Mouse (Mus musculus) ES-E14 (cell line): ENCODE data around the gene Higd1b. TPM values are rescaled to one million over a fixed set of nuclear protein-coding genes. Genes with fewer than 3 reads are reported as not detected.

Experiments used
- DNase-seq: peaks from one replicate; pipeline ENCODE4 v3.0.0-alpha.2; 2013; ENCODE audit warnings: low read depth, low spot score
- H3K27ac ChIP-seq: 2 replicates; pipeline ENCODE4 v1.5.1; 2012; ENCODE audit warnings: low read depth, mild to moderate bottlenecking, low read length, moderate library complexity, mixed read lengths; ENCODE audit not compliant: poor library complexity, insufficient read depth, severe bottlenecking
- H3K36me3 ChIP-seq: 2 replicates; pipeline ENCODE4 v1.6.1; 2012; ENCODE audit warnings: mild to moderate bottlenecking, low read length, moderate library complexity, mixed read lengths; ENCODE audit not compliant: control insufficient read depth, poor library complexity, insufficient read depth, severe bottlenecking
- H3K4me1 ChIP-seq, 2 experiments: fragments of 150-350 bp in 1 of 2; sonication (generic) in 1 of 2; 2 replicates each; pipeline ENCODE4 v1.6.1; 2012; ENCODE audit warnings: low read length in 2 of 2, mild to moderate bottlenecking in 1 of 2, mixed read lengths in 1 of 2; ENCODE audit not compliant: control insufficient read depth in 2 of 2, insufficient read depth in 2 of 2, poor library complexity in 1 of 2
- H3K4me3 ChIP-seq, 2 experiments: fragments of 150-350 bp in 1 of 2; sonication (generic) in 1 of 2; 2 replicates each; pipeline ENCODE4 v1.5.1; 2012; ENCODE audit warnings: low read length in 2 of 2, low read depth in 1 of 2, mild to moderate bottlenecking in 1 of 2, mixed read lengths in 1 of 2; ENCODE audit not compliant: insufficient read depth in 1 of 2, poor library complexity in 1 of 2, severe bottlenecking in 1 of 2
- H3K9ac ChIP-seq: 2 replicates; pipeline ENCODE4 v1.6.1; 2012; ENCODE audit warnings: low read depth, mild to moderate bottlenecking, low read length, mixed read lengths; ENCODE audit not compliant: poor library complexity, insufficient read depth, severe bottlenecking
- H3K9me3 ChIP-seq: fragments of 150-350 bp; sonication (generic); 2 replicates; pipeline ENCODE4 v1.6.1; 2012; ENCODE audit warnings: low read depth, mild to moderate bottlenecking, low read length; ENCODE audit not compliant: control insufficient read depth, insufficient read depth
- CHD2 ChIP-seq: IDR thresholded peaks from 2 replicates; pipeline ENCODE4 v1.6.1; 2014; ENCODE audit warnings: mild to moderate bottlenecking, low read depth, low read length, inconsistent platforms
- HCFC1 ChIP-seq: IDR thresholded peaks from 2 replicates; pipeline ENCODE4 v1.6.1; 2012; ENCODE audit warnings: low read length, inconsistent platforms, borderline replicate concordance; ENCODE audit not compliant: insufficient read depth
- MAFK ChIP-seq: IDR thresholded peaks from 2 replicates; pipeline ENCODE4 v1.6.1; 2014; ENCODE audit warnings: mild to moderate bottlenecking, low read depth, low read length, inconsistent platforms; ENCODE audit not compliant: insufficient read depth
- ZC3H11A ChIP-seq: IDR thresholded peaks from 2 replicates; pipeline ENCODE4 v1.6.1; 2012; ENCODE audit warnings: low read depth, mild to moderate bottlenecking, inconsistent platforms, low read length, borderline replicate concordance
- ZNF384 ChIP-seq: IDR thresholded peaks from 2 replicates; pipeline ENCODE4 v1.6.1; 2012; ENCODE audit warnings: low read depth, low read length, inconsistent platforms
- in situ Hi-C, 2 experiments: fragments of 600-800 bp; cut with MboI; formaldehyde crosslinking; loops; one replicate each; pipeline ENCODE4 v1.15.1; 2025; ENCODE audit warnings: low sequenced_read_pairs in 2 of 2, inconsistent platforms in 1 of 2; ENCODE audit not compliant: unreplicated experiment in 2 of 2
- total RNA-seq: library from RNA; depleted of rRNA; stranded (reverse); fragments of 300-350 nt; gene quantifications from 2 replicates; pipeline ENCODE4 v1.2.3, GENCODE M21; 2012

Higd1b gene
- total RNA-seq, 1 experiment, result 1.0 TPM

DNA sequence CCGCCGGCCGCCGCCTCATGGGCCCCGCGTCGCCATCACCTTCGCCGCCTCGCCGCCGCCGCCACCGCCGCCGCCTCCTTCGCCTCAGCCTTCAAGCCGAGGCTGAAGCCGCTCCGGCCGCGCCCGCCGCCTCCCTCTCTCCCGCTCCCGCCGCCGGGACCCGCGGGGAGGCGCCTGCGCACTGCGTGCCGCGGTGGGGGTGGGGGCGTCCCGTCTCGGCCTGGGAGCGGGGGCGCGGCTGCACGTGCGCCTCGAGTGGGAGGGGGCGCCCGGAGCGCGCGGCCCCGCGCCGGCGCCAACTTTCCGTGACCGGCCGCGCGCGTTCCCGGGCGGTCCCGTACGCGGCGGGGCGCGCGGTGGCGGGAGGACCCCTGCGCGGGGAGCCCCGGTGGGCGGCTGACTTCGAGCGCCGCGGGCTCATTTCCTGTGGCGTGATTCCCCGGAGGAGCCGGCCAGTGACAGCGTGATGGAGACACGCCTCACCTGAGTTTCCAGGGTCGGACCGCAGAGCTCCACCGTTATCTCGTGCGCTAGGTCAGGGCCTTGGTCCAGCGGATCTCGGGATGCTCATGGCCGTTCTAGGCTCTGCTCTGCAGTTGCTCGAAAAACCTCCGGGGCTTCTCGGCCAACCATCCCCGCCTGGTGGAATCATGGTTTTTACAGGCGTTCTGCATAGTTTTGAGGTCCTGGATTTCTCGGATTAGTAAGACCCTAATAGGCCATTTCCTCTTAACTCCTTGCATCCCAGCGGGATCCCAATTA is 16.4 kb upstream of the Higd1b start, which contains the start of gene Gjc1:
TSS of gene Gjc1 (minus strand) at position 680 of the 762 bp plus-strand sequence.
- peak within 1 kb of the TSS; percentile 100 for H3K27ac ChIP-seq
- peaks cover 9% of the 10 kb centered on the region in 2 experiments for H3K4me1 ChIP-seq
- peak within 1 kb of the TSS; percentile 86 to 99 for H3K4me3 ChIP-seq
- in situ Hi-C loops, result no loop called here
- no peaks in the 10 kb centered on the region for H3K36me3 ChIP-seq
- H3K9ac ChIP-seq, result peak within 1 kb of the TSS; percentile 97
- no peak for TF ChIP-seq MAFK
- no peak for TF ChIP-seq ZC3H11A
- TF ChIP-seq HCFC1, result 0 out of 2 replicates have a peak, but pooled peaks have one; percentile 35
- no peak for TF ChIP-seq CHD2
- no peak for TF ChIP-seq ZNF384
- no peaks in the 10 kb centered on the region for H3K9me3 ChIP-seq
- DNase-seq, result peak; percentile 87

DNA sequence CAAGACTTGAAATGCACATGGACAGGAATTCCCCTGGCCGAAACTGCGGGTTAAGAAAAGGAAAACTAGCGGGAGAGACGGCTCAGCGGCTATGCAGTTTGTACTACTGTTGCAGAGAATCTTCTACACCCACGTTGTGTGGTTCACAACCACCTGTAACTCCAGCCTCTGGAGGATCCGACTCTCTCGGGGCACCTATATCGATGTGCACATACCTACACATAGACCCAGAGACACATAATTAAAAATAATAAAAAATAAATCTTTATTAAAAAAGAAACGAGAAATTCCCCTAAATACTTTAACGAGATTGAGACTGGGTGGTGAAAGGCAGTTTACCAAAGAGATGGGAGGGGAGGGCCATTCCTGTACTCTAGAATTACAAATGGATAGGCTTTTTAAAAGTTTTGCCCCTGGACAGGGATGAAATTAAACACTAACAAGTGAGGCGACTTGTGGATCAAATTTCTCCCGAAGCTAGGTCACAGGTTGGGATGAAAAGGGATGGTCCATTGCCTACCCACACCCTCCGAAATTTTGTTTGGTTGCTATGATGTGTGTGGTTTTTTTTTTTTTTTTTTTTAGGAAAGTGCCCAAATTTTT is 15.8 kb upstream of the Higd1b start:
- peak overlapping the region; percentile 86 to 99 for H3K4me3 ChIP-seq
- in situ Hi-C loops, result no loop called here
- H3K27ac ChIP-seq, result peak overlapping the region; percentile 100
- H3K9ac ChIP-seq, result no peak overlapping the region
- TF ChIP-seq ZC3H11A (no peak), MAFK (no peak), CHD2 (no peak), HCFC1 (no peak; the same call in 1 of the 2 replicates), ZNF384 (no peak)
- no peaks in the 10 kb centered on the region for H3K36me3 ChIP-seq
- H3K4me1 ChIP-seq, result peaks cover 9% of the 10 kb centered on the region in 2 experiments
- no peak for DNase-seq
- H3K9me3 ChIP-seq, result no peaks in the 10 kb centered on the region

DNA sequence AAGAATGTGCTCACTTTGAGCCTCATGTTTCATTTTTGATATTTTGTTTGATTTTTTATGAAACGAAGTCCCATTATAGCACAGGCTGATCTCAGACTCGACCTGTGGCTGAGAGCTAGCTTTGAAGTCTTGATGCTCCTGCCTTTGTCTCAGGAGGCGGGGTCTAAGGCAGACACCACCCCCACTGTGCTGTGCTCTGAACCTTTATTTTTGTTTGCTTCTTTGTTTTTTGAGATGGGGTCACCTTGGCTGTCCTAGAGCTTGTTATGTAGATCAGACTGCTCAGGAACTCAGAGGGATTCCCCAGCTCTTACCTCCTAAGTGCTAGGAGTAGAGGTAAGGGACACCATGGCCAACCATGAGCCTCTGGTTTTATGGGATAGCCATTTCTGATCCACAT is 15.2 kb upstream of the Higd1b start:
- TF ChIP-seq HCFC1 (no peak), ZC3H11A (no peak), ZNF384 (no peak), MAFK (no peak)
- Histone ChIP-seq H3K9ac (no peak overlapping the region), H3K4me3 (peak overlapping the region in 1 of 2 experiments; percentile 86; a peak in 2 of 4 replicates), H3K4me1 (peaks cover 9% of the 10 kb centered on the region in 2 experiments), H3K9me3 (no peaks in the 10 kb centered on the region), H3K36me3 (no peaks in the 10 kb centered on the region), H3K27ac (peak overlapping the region; percentile 100)
- DNase-seq, result peak; percentile 90
- in situ Hi-C loops, result no loop called here

DNA sequence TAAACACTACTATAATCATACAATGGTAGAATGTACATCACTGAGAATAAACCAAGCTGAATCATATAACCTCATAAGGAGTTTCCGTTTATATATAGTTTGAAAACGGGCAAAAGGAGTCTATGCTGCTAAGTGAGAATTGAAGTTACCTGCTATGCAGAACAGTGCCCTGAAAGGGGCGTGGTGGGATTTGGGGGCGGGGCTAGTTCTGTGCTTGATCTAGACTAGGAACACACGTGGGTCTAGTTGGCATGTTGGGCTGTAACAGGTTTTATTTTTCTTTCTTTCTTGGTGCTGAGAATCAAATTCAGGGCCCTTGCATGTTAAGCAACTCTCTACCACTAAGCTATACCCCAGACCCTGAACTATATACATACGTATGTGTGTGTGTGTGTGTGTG is 14.4 kb upstream of the Higd1b start:
- Histone ChIP-seq H3K9ac (no peak overlapping the region), H3K36me3 (no peaks in the 10 kb centered on the region), H3K4me3 (no peak overlapping the region), H3K27ac (no peak overlapping the region; the same call in 1 of the 2 replicates), H3K9me3 (no peaks in the 10 kb centered on the region), H3K4me1 (peaks cover 5 to 7% of the 10 kb centered on the region in 2 experiments)
- TF ChIP-seq ZNF384 (peak; percentile 44; the same call in 1 of the 2 replicates), MAFK (no peak)
- in situ Hi-C loops, result no loop called here
- peak; percentile 84 for DNase-seq
